Mouse (Mus musculus) liver, adult 2 months (tissue): ENCODE data around the gene Csnk1d.

Experiments
- CTCF ChIP-seq: fragments of 200-500 bp; IDR thresholded peaks from 2 replicates; pipeline ENCODE4 v1.5.1; 2011; ENCODE audit warnings: low read depth, low read length, control low read depth
- POLR2A ChIP-seq: fragments of 200-500 bp; IDR thresholded peaks from 2 replicates; pipeline ENCODE4 v1.6.1; 2011; ENCODE audit warnings: low read length, control low read depth; ENCODE audit not compliant: insufficient read depth; ENCODE audit errors: extremely low read depth

DNA sequence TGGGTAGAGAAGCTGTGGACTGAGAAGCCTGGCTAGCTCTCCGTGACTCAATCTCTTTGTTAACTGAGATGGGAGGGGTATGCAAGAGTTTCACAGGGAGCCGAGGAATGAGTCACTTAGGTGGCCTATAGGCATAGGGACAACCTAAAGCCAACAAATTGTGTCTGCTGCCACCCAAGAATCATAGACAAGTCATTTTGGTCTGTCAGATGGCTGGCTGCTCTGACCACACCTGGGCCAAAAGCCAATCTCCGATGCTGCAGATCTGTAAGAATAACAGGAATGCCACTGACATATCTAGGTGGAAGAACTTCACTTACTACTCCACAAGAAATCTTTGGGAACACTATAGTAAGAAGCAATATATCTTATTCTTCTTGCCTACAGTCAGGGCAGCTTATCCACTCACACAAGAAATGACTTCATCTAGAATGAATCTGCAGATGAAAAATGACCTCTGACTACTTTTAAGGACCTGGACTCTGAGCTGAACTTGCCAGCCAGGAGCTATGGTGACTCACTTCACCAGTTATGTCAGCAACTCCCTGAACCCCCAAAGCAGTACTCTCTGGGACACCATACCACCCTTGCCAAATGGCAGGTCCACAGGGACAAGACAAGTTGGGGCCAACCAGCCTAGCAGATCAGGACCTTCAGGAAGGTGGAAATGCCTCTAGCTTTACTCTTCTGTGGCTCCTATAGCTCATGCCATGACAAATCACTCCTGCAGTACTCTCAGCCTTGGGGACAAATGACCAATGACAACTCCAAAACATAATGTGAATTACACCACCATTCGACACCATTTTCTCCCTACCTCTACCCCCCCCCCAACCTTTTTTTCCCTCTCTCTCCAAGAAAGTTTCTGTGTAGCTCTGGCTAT, 6.4 kb downstream of the Csnk1d start:
- TF ChIP-seq CTCF (no peak), POLR2A (no peak)
